Mouse (Mus musculus): ENCODE measurements around the gene Ptgr1.

Ptgr1 gene

GRCm38 (mm10) chr4:58986540-58987190, at the start of gene Ptgr1:
Gene Ptgr1, minus strand, starts transcription at chr4:58987119.
- peak; percentile 69 for DNase-seq (ENCODE audit: low spot score)

GRCm38 (mm10) chr4:59035786-59036350, 48.9 kb upstream of the Ptgr1 start:
- no peak for DNase-seq (ENCODE audit: low spot score)

GRCm38 (mm10) chr4:59034918-59035785, 48.2 kb upstream of the Ptgr1 start, which contains the start of gene Gng10:
Gene Gng10, plus strand, starts transcription at chr4:59035088.
- peak; percentile 52 for DNase-seq (ENCODE audit: low spot score)

GRCm38 (mm10) chr4:59034325-59034917, 47.5 kb upstream of the Ptgr1 start:
- DNase-seq (ENCODE audit: low spot score), result no peak

- DNase-seq (ENCODE audit: low spot score), result no peak
Measured at GRCm38 (mm10) chr4:59016922-59017321, 30.0 kb upstream of the Ptgr1 start.

GRCm38 (mm10) chr4:59015181-59015580, 28.3 kb upstream of the Ptgr1 start:
- DNase-seq (ENCODE audit: low spot score), result no peak

- no peak for DNase-seq (ENCODE audit: low spot score)
Measured at GRCm38 (mm10) chr4:59011446-59011845, 24.5 kb upstream of the Ptgr1 start.

GRCm38 (mm10) chr4:59009696-59010095, 22.8 kb upstream of the Ptgr1 start:
- DNase-seq (ENCODE audit: low spot score), result no peak

- DNase-seq (ENCODE audit: low spot score), result no peak
Measured at GRCm38 (mm10) chr4:59009186-59009585, 22.3 kb upstream of the Ptgr1 start.

GRCm38 (mm10) chr4:59007974-59008373, 21.1 kb upstream of the Ptgr1 start:
- DNase-seq (ENCODE audit: low spot score), result no peak

GRCm38 (mm10) chr4:59007016-59007415, 20.1 kb upstream of the Ptgr1 start:
- DNase-seq (ENCODE audit: low spot score), result no peak

GRCm38 (mm10) chr4:59006211-59006610, 19.3 kb upstream of the Ptgr1 start:
- no peak for DNase-seq (ENCODE audit: low spot score)

- no peak for DNase-seq (ENCODE audit: low spot score)
Measured at GRCm38 (mm10) chr4:59003806-59004200, 16.9 kb upstream of the Ptgr1 start.

- DNase-seq (ENCODE audit: low spot score), result peak; percentile 87
Measured at GRCm38 (mm10) chr4:59002948-59003805, 16.3 kb upstream of the Ptgr1 start, which contains the start of gene Gm20503. Gene Gm20503, plus strand, starts transcription at chr4:59003210.

- DNase-seq (ENCODE audit: low spot score), result no peak
Measured at GRCm38 (mm10) chr4:59000614-59001013, 13.7 kb upstream of the Ptgr1 start.

GRCm38 (mm10) chr4:58999686-59000085, 12.8 kb upstream of the Ptgr1 start:
- peak; percentile 68 for DNase-seq (ENCODE audit: low spot score)

- no peak for DNase-seq (ENCODE audit: low spot score)
Measured at GRCm38 (mm10) chr4:58998688-58999087, 11.8 kb upstream of the Ptgr1 start.

GRCm38 (mm10) chr4:58997081-58997480, 10.2 kb upstream of the Ptgr1 start:
- no peak for DNase-seq (ENCODE audit: low spot score)

- no peak for DNase-seq (ENCODE audit: low spot score)
Measured at GRCm38 (mm10) chr4:58995251-58995693, 8.4 kb upstream of the Ptgr1 start.

GRCm38 (mm10) chr4:58994762-58995161, 7.8 kb upstream of the Ptgr1 start, which contains the start of gene Dnajc25:
Gene Dnajc25, plus strand, starts transcription at chr4:58995062.
- DNase-seq (ENCODE audit: low spot score), result no peak

GRCm38 (mm10) chr4:58992195-58992594, 5.3 kb upstream of the Ptgr1 start:
- no peak for DNase-seq (ENCODE audit: low spot score)
